Mouse (Mus musculus) T-helper 2 cell (primary cell): ENCODE measurements around the gene Prkg1.

ENCODE experiments used
- in situ Hi-C: fragments of 300-600 bp; cut with MboI, MseI; formaldehyde crosslinking; loops from one replicate; pipeline ENCODE4 v1.15.1; 2025; ENCODE audit warnings: high pct_unique_total_duplicates

Prkg1 gene

GRCm38 (mm10) chr19:31647492-31647891, 117.3 kb downstream of the Prkg1 start:
- in situ Hi-C loops: no loop called here

GRCm38 (mm10) chr19:31630899-31631869, 133.6 kb downstream of the Prkg1 start:
- in situ Hi-C loops: no loop called here

- in situ Hi-C loops: no loop called here
Observed at GRCm38 (mm10) chr19:31621716-31622115, 143.1 kb downstream of the Prkg1 start.

GRCm38 (mm10) chr19:31616830-31617229, 148.0 kb downstream of the Prkg1 start:
- in situ Hi-C loops: no loop called here

GRCm38 (mm10) chr19:31616159-31616558, 148.7 kb downstream of the Prkg1 start:
- in situ Hi-C loops: no loop called here

GRCm38 (mm10) chr19:31613146-31613545, 151.7 kb downstream of the Prkg1 start:
- in situ Hi-C loops: no loop called here

GRCm38 (mm10) chr19:31602578-31602977, 162.3 kb downstream of the Prkg1 start:
- in situ Hi-C loops: no loop called here

- in situ Hi-C loops: loop anchor here (25.0 kb wide), 1 partner anchor 1868 kb away; no protein-coding TSS in a partner anchor
Observed at GRCm38 (mm10) chr19:31594011-31594410, 170.8 kb downstream of the Prkg1 start.

- in situ Hi-C loops: loop anchor here (25.0 kb wide), 1 partner anchor 1872 kb away; no protein-coding TSS in a partner anchor
Observed at GRCm38 (mm10) chr19:31590701-31591100, 174.1 kb downstream of the Prkg1 start.

- in situ Hi-C loops: loop anchor here (25.0 kb wide), 1 partner anchor 1885 kb away; no protein-coding TSS in a partner anchor
Observed at GRCm38 (mm10) chr19:31577092-31577491, 187.7 kb downstream of the Prkg1 start.

- in situ Hi-C loops: no loop called here
Observed at GRCm38 (mm10) chr19:31564329-31564728, 200.5 kb downstream of the Prkg1 start.

GRCm38 (mm10) chr19:31546063-31546462, 218.8 kb downstream of the Prkg1 start:
- in situ Hi-C loops: no loop called here

GRCm38 (mm10) chr19:31531249-31531740, 233.5 kb downstream of the Prkg1 start:
- in situ Hi-C loops: no loop called here

GRCm38 (mm10) chr19:31530616-31531015, 234.2 kb downstream of the Prkg1 start:
- in situ Hi-C loops: no loop called here

GRCm38 (mm10) chr19:31529890-31530289, 234.9 kb downstream of the Prkg1 start:
- in situ Hi-C loops: no loop called here

- in situ Hi-C loops: no loop called here
Observed at GRCm38 (mm10) chr19:31514490-31514889, 250.3 kb downstream of the Prkg1 start.

GRCm38 (mm10) chr19:31507831-31508230, 257.0 kb downstream of the Prkg1 start:
- in situ Hi-C loops: no loop called here

- in situ Hi-C loops: no loop called here
Observed at GRCm38 (mm10) chr19:31506296-31506695, 258.5 kb downstream of the Prkg1 start.

- in situ Hi-C loops: no loop called here
Observed at GRCm38 (mm10) chr19:31505041-31505440, 259.8 kb downstream of the Prkg1 start.

- in situ Hi-C loops: no loop called here
Observed at GRCm38 (mm10) chr19:31497386-31497785, 267.4 kb downstream of the Prkg1 start.

GRCm38 (mm10) chr19:31489606-31490005, 275.2 kb downstream of the Prkg1 start:
- in situ Hi-C loops: no loop called here

- in situ Hi-C loops: no loop called here
Observed at GRCm38 (mm10) chr19:31471766-31472165, 293.1 kb downstream of the Prkg1 start.

GRCm38 (mm10) chr19:31460188-31460587, 304.6 kb downstream of the Prkg1 start:
- in situ Hi-C loops: loop anchor here (10.0 kb wide), 2 partner anchors 205 to 1585 kb away; no protein-coding TSS in a partner anchor
